Mouse (Mus musculus): Measurements from ENCODE around the gene Rims1. TPM values are rescaled to one million over a fixed set of nuclear protein-coding genes. Genes with fewer than 3 reads are reported as not detected.

Gene Rims1
- polyA plus RNA-seq, 1 experiment, result not detected

- Histone ChIP-seq H3K9me3 (no peaks in the 10 kb centered on the region), H3K4me1 (no peaks in the 10 kb centered on the region), H3K4me3 (replicated peaks) (no peak overlapping the region), H3K27me3 (replicated peaks) (no peaks in the 10 kb centered on the region), H3K36me3 (replicated peaks; ENCODE audit: low read length) (no peaks in the 10 kb centered on the region)
- TF ChIP-seq FLI1 (IDR thresholded peaks at IDR 0.05; ENCODE audit: low read length), result no peak
- TF ChIP-seq GATA1 (IDR thresholded peaks at IDR 0.05; ENCODE audit: borderline replicate concordance, low read length), result no peak
Observed at GRCm38 (mm10) chr1:22270131-22270530, 535.7 kb downstream of the Rims1 start.

GRCm38 (mm10) chr1:22268581-22269359 is 537.0 kb downstream of the Rims1 start:
- no peaks in the 10 kb centered on the region for H3K9me3 ChIP-seq
- no peak for TF ChIP-seq GATA1 (IDR thresholded peaks at IDR 0.05; ENCODE audit: borderline replicate concordance, low read length)
- TF ChIP-seq FLI1 (IDR thresholded peaks at IDR 0.05; ENCODE audit: low read length), result no peak
- H3K4me1 ChIP-seq, result no peaks in the 10 kb centered on the region
- H3K27me3 ChIP-seq (replicated peaks), result no peaks in the 10 kb centered on the region
- H3K4me3 ChIP-seq (replicated peaks), result no peak overlapping the region
- no peaks in the 10 kb centered on the region for H3K36me3 ChIP-seq (replicated peaks; ENCODE audit: low read length)

- Histone ChIP-seq H3K4me1 (no peaks in the 10 kb centered on the region), H3K4me3 (replicated peaks) (no peak overlapping the region), H3K27me3 (replicated peaks) (no peaks in the 10 kb centered on the region), H3K36me3 (replicated peaks; ENCODE audit: low read length) (no peaks in the 10 kb centered on the region), H3K9me3 (no peaks in the 10 kb centered on the region)
- TF ChIP-seq GATA1 (IDR thresholded peaks at IDR 0.05; ENCODE audit: borderline replicate concordance, low read length), result no peak
- no peak for TF ChIP-seq FLI1 (IDR thresholded peaks at IDR 0.05; ENCODE audit: low read length)
Observed at GRCm38 (mm10) chr1:22266491-22266890, 539.3 kb downstream of the Rims1 start.

- TF ChIP-seq GATA1 (IDR thresholded peaks at IDR 0.05; ENCODE audit: borderline replicate concordance, low read length) (no peak), FLI1 (IDR thresholded peaks at IDR 0.05; ENCODE audit: low read length) (no peak)
- no peaks in the 10 kb centered on the region for H3K4me1 ChIP-seq
- no peaks in the 10 kb centered on the region for H3K36me3 ChIP-seq (replicated peaks; ENCODE audit: low read length)
- no peaks in the 10 kb centered on the region for H3K27me3 ChIP-seq (replicated peaks)
- H3K9me3 ChIP-seq, result no peaks in the 10 kb centered on the region
- no peak overlapping the region for H3K4me3 ChIP-seq (replicated peaks)
Observed at GRCm38 (mm10) chr1:22265528-22265927, 540.3 kb downstream of the Rims1 start.

- H3K4me1 ChIP-seq, result no peaks in the 10 kb centered on the region
- no peaks in the 10 kb centered on the region for H3K9me3 ChIP-seq
- no peaks in the 10 kb centered on the region for H3K27me3 ChIP-seq (replicated peaks)
- no peak overlapping the region for H3K4me3 ChIP-seq (replicated peaks)
- TF ChIP-seq GATA1 (IDR thresholded peaks at IDR 0.05; ENCODE audit: borderline replicate concordance, low read length), result no peak
- no peak for TF ChIP-seq FLI1 (IDR thresholded peaks at IDR 0.05; ENCODE audit: low read length)
- H3K36me3 ChIP-seq (replicated peaks; ENCODE audit: low read length), result no peaks in the 10 kb centered on the region
Observed at GRCm38 (mm10) chr1:22262169-22262950, 543.4 kb downstream of the Rims1 start.

- Histone ChIP-seq H3K4me1 (no peaks in the 10 kb centered on the region), H3K9me3 (no peaks in the 10 kb centered on the region), H3K36me3 (replicated peaks; ENCODE audit: low read length) (no peaks in the 10 kb centered on the region), H3K27me3 (replicated peaks) (no peaks in the 10 kb centered on the region), H3K4me3 (replicated peaks) (no peak overlapping the region)
- TF ChIP-seq FLI1 (IDR thresholded peaks at IDR 0.05; ENCODE audit: low read length) (no peak), GATA1 (IDR thresholded peaks at IDR 0.05; ENCODE audit: borderline replicate concordance, low read length) (no peak)
Observed at GRCm38 (mm10) chr1:22261702-22262101, 544.1 kb downstream of the Rims1 start.

- no peaks in the 10 kb centered on the region for H3K36me3 ChIP-seq (replicated peaks; ENCODE audit: low read length)
- TF ChIP-seq GATA1 (IDR thresholded peaks at IDR 0.05; ENCODE audit: borderline replicate concordance, low read length), result no peak
- TF ChIP-seq FLI1 (IDR thresholded peaks at IDR 0.05; ENCODE audit: low read length), result no peak
- no peaks in the 10 kb centered on the region for H3K27me3 ChIP-seq (replicated peaks)
- no peaks in the 10 kb centered on the region for H3K9me3 ChIP-seq
- H3K4me1 ChIP-seq, result no peaks in the 10 kb centered on the region
- no peak overlapping the region for H3K4me3 ChIP-seq (replicated peaks)
Observed at GRCm38 (mm10) chr1:22260291-22260690, 545.5 kb downstream of the Rims1 start.

- Histone ChIP-seq H3K9me3 (no peaks in the 10 kb centered on the region), H3K27me3 (replicated peaks) (no peaks in the 10 kb centered on the region), H3K4me3 (replicated peaks) (no peak overlapping the region), H3K4me1 (no peaks in the 10 kb centered on the region), H3K36me3 (replicated peaks; ENCODE audit: low read length) (no peaks in the 10 kb centered on the region)
- TF ChIP-seq GATA1 (IDR thresholded peaks at IDR 0.05; ENCODE audit: borderline replicate concordance, low read length) (no peak), FLI1 (IDR thresholded peaks at IDR 0.05; ENCODE audit: low read length) (no peak)
Observed at GRCm38 (mm10) chr1:22258356-22258755, 547.4 kb downstream of the Rims1 start.

GRCm38 (mm10) chr1:22254278-22254677 is 551.5 kb downstream of the Rims1 start:
- Histone ChIP-seq H3K4me1 (no peaks in the 10 kb centered on the region), H3K4me3 (replicated peaks) (no peak overlapping the region), H3K27me3 (replicated peaks) (no peaks in the 10 kb centered on the region), H3K9me3 (no peaks in the 10 kb centered on the region), H3K36me3 (replicated peaks; ENCODE audit: low read length) (no peaks in the 10 kb centered on the region)
- TF ChIP-seq GATA1 (IDR thresholded peaks at IDR 0.05; ENCODE audit: borderline replicate concordance, low read length) (no peak), FLI1 (IDR thresholded peaks at IDR 0.05; ENCODE audit: low read length) (no peak)

GRCm38 (mm10) chr1:22252873-22253272 is 552.9 kb downstream of the Rims1 start:
- no peak for TF ChIP-seq GATA1 (IDR thresholded peaks at IDR 0.05; ENCODE audit: borderline replicate concordance, low read length)
- TF ChIP-seq FLI1 (IDR thresholded peaks at IDR 0.05; ENCODE audit: low read length), result no peak
- Histone ChIP-seq H3K4me1 (no peaks in the 10 kb centered on the region), H3K36me3 (replicated peaks; ENCODE audit: low read length) (no peaks in the 10 kb centered on the region), H3K27me3 (replicated peaks) (no peaks in the 10 kb centered on the region), H3K9me3 (no peaks in the 10 kb centered on the region), H3K4me3 (replicated peaks) (no peak overlapping the region)
